Mouse (Mus musculus): Measurements from ENCODE around the gene Pon3.

- TF ChIP-seq CTCF (conservative IDR thresholded peaks at IDR 0.05; ENCODE audit: low read length): no peak
- TF ChIP-seq NANOG (IDR thresholded peaks at IDR 0.05; ENCODE audit: borderline replicate concordance, low read length): no peak
- no peak for TF ChIP-seq POU5F1 (IDR thresholded peaks at IDR 0.05; ENCODE audit: borderline replicate concordance, low read length)
These were observed 66.6 kb downstream of the Pon3 start for GRCm38 (mm10) chr6:5189507-5189906.

Measured in E14TG2a.4 (cell line).